Mouse (Mus musculus) kidney, postnatal 25 days (tissue): Measurements from ENCODE around the gene Meis1.

Source experiments
- DNase-seq, 2 experiments: peaks; one replicate each; pipeline ENCODE4 v3.0.0; 2021; ENCODE audit warnings: mixed read lengths in 2 of 2

Gene Meis1

GRCm38 (mm10) chr11:18947434-18947833, 71.4 kb downstream of the Meis1 start:
- peak in 1 of 2 experiments; percentile 27 for DNase-seq

GRCm38 (mm10) chr11:18945778-18946177, 73.0 kb downstream of the Meis1 start:
- no peak for DNase-seq

GRCm38 (mm10) chr11:18944972-18945625, 73.7 kb downstream of the Meis1 start:
- no peak for DNase-seq

GRCm38 (mm10) chr11:18944209-18944608, 74.6 kb downstream of the Meis1 start:
- DNase-seq: no peak

DNA sequence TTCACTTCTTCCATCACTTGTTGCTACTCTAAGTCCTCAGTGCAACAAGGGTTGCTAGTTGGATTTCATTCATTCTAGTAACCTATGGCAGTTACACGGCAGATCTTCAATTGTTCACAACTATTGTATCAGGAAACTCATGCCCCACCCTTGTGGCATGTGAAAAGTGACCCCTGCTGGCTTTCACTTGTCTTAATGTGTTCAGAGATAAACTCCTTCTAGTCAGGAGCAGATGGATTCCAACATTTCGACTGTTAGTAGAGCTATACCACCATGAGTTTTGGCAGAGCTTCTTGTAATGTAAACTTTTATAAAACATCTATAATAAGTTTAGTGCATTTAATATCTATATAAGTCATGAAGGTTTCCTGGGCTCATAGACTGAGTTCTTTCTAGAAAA, 75.8 kb downstream of the Meis1 start:
- no peak for DNase-seq

DNA sequence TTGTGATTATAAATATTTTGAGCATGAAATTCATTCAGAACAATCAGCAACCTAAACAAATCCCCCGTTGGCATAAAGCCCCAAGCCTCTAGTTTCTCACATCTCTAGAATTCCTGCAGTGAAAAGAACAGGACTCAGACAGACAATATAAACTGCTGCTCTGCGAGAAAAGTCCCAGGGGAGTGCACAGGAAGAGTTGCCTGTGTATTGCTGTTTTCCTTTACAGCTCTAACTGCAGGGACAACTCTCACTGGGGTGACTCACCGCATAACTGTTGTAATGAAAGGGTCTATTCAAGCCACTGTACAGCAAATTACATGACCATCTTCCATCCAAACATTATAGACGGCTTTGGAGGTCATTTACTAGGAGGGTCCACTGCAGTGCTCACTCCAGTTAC, 77.9 kb downstream of the Meis1 start:
- DNase-seq: peak in 1 of 2 experiments; percentile 30

DNA sequence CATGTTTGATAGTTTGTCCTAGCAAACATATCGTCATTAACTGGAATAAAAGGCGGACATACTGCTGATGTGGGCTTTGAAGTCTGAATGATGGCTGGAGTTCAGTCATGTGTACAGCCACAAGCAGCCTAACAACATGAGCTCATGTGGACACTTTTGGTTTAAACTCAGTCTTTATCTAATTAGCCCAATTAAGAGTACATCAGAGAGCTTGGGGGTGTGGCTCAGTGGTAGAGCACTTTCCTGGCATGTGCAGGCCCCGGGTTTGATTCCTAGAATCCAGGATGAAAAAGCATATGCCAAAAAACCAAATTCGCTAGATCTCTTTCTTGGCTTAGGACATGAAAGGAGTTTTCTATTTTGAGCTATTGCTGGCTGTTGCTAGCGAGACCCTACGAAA, 83.9 kb downstream of the Meis1 start:
- DNase-seq: no peak

DNA sequence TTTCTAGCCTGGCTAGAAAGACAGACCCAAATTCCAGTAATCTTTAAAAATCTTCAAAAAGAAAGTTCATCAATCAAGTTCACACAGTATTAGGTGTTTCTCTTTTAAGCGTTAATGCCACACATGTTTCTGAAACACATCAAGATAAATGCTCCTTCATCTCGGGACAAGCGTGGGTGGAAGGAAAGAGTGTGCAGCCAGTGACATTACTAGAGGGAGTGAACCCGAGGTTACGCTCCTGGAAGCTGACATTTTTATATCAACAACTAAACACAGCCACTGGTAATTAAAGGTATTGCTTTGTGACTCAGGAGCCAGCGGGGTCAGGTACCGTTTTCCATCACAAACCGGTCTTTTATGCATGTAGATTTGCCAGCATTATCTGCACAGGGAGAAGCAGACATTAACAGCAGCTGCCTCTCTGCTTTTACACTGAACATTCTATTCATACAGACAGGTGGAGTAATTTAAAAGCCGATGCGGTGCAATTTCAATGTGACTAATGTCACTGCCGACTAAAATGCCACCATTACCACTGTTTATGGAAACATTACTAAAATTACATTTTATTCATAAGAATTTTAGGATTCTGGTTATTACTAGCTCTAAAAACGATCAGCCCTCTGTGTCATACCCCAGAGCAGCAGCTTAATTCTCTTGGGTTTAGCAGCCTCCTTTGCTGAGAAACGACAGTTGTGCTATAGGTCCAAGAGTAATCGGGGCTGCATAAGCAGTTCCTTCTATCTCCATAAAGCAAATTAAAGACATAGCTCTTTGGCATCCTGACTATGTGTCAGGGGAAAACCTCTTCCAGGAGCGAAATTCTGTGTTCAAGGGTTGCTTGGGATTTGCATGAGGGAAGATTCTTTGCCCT, 87.5 kb downstream of the Meis1 start:
- DNase-seq: no peak

DNA sequence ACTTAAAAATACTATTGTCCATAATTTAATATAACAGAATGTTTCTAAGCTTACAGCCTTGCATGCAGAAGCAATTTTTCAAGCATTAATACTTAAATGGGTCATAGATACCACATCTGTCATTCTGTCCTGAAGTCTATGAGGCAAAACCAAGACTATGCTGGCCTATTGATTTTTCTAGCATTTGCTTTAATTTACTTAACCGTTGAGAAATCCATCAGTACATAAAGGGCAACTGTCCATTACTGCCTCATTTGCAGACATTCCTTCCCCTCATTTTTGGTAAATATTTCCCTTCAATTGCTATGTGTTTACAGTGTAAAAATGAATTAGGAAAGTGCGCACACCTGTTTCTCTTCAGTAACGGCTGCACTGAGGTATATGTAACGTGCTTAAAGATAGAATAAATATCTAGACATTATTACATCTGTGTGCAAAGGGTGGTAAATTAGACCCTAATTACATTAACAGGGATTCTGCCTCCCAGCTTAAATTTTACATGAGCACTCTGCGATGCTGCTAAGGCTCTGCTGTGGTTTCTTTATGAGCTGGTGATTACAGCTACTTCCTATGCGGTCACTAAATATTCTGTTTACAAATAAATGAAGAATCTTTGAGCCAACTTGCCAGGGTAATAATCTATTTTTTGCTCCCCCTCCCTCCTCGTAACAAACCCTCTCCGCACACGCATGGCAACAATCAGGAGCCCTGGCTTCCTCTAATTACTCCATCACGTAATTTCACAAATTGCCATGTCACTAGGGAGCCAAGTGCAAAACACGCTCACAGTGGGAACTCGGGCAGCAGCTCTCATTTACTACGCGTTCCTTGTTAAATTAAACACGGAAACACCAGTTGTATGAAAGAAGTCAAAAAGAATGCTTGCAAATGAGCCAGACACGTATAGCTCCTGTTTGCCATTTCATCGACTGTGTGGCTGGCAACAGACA, 88.7 kb downstream of the Meis1 start:
- DNase-seq: no peak

DNA sequence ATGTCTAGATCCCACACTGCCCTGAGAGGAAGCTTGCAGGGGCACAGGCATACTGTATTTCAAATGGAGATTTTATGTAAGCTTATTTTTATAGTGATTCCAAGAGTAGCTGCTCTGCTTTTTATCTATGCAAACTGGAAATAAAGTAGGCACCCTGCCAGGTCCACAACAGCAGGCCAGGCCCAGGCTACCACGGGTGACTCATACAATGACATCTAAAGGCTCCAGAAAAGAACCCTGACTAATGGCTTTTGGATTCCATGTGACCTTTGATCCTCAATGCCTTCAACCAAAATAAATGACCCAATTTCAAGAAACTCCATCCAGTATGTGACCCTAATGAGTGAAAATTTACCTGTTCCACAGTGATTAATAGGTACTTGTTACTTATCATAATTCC, 91.4 kb downstream of the Meis1 start:
- peak in 1 of 2 experiments; percentile 33 for DNase-seq

DNA sequence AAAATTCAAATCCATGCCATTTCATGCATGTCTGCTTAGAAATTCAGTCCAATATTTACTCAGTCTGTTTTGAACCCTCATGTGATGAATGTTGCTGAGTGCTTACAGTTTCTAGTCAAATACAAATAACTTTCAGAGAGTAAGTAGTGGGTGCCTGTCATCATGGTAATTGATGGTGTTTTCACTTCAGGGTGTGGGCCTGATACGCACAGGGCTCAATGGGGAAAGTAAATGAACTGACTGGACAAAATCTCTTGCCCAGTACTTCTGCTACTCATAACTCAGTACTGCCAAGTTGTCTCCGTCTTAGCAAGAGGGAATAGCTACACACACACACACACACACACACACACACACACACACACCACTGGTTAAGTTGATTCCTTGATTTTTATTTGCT, 92.0 kb downstream of the Meis1 start:
- no peak for DNase-seq

DNA sequence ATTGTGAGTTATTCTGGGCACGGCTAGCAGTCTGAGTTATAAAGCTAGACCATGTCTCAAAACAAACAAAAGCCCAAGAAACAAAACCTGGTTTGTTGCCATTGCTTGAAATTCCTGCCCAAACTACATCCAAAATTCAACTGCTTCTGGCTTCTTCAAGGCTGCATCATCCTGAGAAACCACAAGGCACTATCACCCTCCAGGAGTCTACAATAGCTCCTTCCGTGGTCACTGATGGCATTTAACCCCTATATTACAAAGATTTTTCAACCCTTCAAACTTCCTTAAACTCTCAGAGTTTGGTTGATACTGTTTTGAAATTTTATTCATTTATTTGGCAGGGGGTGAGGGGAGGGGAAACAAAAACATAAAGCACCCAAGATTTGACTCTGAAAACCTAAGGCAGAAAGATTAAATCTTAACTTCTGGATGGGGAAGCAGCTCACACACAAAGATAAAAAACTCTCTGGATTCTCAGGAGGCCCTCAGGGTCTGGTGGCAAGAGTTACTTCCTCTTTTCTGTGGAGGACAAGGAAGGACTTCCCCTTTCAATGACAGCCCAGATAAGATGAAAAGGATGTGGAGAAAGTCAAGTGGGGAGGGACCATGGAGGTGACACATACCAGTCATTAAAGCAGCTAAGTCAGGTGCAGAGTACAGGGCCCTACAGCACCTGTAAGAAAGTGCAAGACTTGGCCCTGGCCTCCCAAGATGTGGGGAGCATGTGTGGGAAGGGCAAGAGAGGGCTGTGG, 94.0 kb downstream of the Meis1 start:
- no peak for DNase-seq

DNA sequence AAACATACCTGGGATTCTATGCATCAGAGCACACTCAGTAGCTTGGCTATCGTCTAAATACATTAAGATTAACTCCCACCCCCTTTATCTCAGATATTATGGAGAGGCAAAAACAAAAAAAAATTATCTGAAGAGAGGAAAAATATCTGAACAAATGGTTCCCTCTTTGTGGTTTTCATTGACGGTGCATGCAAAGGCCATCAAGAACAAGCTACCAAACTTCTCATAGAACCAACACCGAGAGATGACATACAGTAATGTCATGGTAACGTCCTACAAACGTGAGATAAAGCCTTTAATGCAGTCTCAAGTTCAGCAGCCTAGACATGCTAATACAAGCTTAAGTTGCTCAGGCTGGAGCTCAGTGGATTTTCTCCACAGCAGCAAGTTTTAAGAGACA, 95.5 kb downstream of the Meis1 start:
- no peak for DNase-seq

- no peak for DNase-seq
Observed at GRCm38 (mm10) chr11:18920651-18921050, 98.1 kb downstream of the Meis1 start.

- DNase-seq: no peak
Observed at GRCm38 (mm10) chr11:18919162-18919762, 99.5 kb downstream of the Meis1 start.

DNA sequence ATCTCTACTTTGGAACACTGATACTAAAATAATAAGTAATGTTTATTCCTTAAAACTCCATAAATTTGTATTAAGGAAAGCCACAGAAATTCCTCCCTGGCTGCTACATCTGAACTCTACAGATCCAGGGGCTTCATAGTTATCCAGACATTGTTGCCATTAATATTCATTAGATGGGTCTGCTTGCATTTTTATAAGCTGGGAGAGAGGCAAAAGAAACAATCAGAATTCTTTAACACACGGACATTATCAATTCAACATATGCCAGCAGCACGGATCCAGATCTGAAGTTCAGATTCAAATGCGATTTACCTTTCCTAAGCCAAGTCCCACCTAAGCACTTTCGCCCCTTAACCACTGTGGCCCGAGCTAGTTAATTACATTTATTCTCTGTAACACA, 100.9 kb downstream of the Meis1 start:
- no peak for DNase-seq

DNA sequence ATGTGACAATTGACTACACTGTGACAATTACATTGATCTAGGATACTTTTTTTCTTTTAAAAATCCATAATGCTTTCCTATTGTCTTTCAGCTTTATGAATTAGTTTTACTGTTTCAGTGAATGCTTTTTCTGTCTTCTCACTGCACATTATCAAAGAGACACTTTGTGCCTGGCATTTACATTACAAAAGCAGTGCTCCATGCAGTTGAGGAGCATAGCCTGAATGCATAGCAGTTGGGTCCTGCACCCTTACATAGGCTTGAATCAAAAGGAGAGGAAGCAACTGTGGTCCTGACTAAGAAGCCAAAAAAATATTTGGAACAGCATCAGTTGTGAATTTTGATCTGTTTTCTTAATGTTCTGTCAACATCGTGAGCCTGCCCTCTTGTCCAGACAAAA, 105.5 kb downstream of the Meis1 start:
- DNase-seq: no peak

- no peak for DNase-seq
Observed at GRCm38 (mm10) chr11:18912311-18913019, 106.3 kb downstream of the Meis1 start.

DNA sequence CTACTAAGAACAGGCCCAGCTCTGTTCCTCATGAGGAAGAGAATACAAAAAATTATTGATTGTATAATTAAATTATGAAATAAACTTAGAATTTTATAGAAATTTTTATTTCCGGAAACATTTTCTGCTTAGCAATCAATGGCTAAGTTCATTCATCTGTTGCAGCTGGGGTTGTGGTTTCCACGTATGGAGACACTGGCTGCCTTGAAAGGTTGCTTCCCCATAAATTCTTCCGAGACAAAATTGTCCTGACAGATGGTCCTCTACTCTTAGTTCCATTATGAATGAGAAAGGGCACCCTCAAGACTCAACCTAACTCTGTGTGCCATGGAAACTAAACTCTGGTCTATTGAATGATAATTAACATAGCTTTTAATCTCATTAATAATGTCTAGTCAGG, 111.9 kb downstream of the Meis1 start:
- no peak for DNase-seq

DNA sequence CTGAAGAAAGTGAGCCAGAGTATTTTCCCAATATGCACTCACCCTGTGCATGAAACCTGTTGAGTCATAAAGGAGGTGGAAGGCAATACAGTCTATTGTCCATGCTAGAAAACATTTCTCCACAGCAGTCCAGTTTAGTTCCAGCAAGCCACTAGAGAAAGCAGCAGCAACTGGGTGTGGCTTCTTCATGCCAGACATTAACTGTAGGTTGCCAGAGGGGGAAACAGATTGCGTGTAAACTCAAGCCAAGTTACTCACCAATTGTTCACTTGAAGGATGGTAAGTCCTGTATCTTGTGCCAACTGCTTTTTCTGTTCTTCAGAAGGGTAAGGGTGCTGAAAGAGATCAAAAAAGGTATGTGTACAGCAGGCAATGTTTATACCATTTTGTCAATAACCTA, 113.4 kb downstream of the Meis1 start:
- DNase-seq: no peak

- DNase-seq: no peak
Observed at GRCm38 (mm10) chr11:18904880-18905279, 113.9 kb downstream of the Meis1 start.
